Mouse (Mus musculus): Measurements from ENCODE around the gene Negr1. TPM values are rescaled to one million over a fixed set of nuclear protein-coding genes. Genes with fewer than 3 reads are reported as not detected.

Negr1 gene
- polyA plus RNA-seq, 1 experiment from 2014 or later: 5.9 TPM

GRCm38 (mm10) chr3:156848385-156848784, 286.8 kb downstream of the Negr1 start:
- Histone ChIP-seq H3K4me2 (ENCODE audit: low read length) (no peak overlapping the region), H3K27me3 (ENCODE audit: insufficient read depth, low read length) (no peaks in the 10 kb centered on the region), H3K9me3 (replicated peaks; ENCODE audit: low read length) (no peaks in the 10 kb centered on the region), H3K36me3 (ENCODE audit: insufficient read depth, low read length) (no peaks in the 10 kb centered on the region), H3K4me3 (replicated peaks; ENCODE audit: low read depth, low read length) (no peak overlapping the region), H3K4me1 (replicated peaks; ENCODE audit: insufficient read depth, low read length) (no peaks in the 10 kb centered on the region), H3K9ac (ENCODE audit: low read depth, low read length) (no peak overlapping the region), H3K27ac (no peak overlapping the region)
- DNase-seq (ENCODE audit: low spot score) (no peak), ATAC-seq (replicated peaks; ENCODE audit: low FRiP score, low read depth) (no peak)
- TF ChIP-seq CTCF (IDR thresholded peaks at IDR 0.05; ENCODE audit: low read depth): no peak
- WGBS: 73% methylated on average over 2 of the region's 2 CpGs

DNA sequence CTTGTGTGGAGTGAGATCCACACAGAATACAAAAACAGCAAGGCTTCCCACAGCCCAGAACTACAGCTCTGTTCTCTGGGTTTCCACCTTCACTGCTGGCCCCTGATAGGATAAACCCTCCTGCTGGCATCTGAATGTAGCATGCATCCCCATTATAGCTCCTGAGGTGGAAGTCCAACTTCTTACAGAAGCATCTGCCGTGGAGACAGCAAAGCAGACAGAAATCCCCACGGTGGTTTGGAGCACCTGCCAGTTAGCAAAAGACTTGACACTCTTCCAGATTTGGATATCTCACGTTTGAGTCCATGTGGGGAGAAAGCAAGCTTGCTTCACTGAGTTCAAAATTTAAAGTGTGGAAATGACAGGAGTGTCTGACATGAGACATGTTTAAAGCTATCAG, 290.3 kb downstream of the Negr1 start:
- 73% methylated on average over 3 of the region's 3 CpGs for WGBS
- no peak for TF ChIP-seq CTCF (IDR thresholded peaks at IDR 0.05; ENCODE audit: low read depth)
- ATAC-seq (replicated peaks; ENCODE audit: low FRiP score, low read depth): no peak
- H3K27me3 ChIP-seq (ENCODE audit: insufficient read depth, low read length): no peaks in the 10 kb centered on the region
- no peaks in the 10 kb centered on the region for H3K36me3 ChIP-seq (ENCODE audit: insufficient read depth, low read length)
- DNase-seq (ENCODE audit: low spot score): no peak
- no peak overlapping the region for H3K27ac ChIP-seq
- H3K4me3 ChIP-seq (replicated peaks; ENCODE audit: low read depth, low read length): no peak overlapping the region
- no peak overlapping the region for H3K4me2 ChIP-seq (ENCODE audit: low read length)
- no peaks in the 10 kb centered on the region for H3K4me1 ChIP-seq (replicated peaks; ENCODE audit: insufficient read depth, low read length)
- no peak overlapping the region for H3K9ac ChIP-seq (ENCODE audit: low read depth, low read length)
- H3K9me3 ChIP-seq (replicated peaks; ENCODE audit: low read length): no peaks in the 10 kb centered on the region

DNA sequence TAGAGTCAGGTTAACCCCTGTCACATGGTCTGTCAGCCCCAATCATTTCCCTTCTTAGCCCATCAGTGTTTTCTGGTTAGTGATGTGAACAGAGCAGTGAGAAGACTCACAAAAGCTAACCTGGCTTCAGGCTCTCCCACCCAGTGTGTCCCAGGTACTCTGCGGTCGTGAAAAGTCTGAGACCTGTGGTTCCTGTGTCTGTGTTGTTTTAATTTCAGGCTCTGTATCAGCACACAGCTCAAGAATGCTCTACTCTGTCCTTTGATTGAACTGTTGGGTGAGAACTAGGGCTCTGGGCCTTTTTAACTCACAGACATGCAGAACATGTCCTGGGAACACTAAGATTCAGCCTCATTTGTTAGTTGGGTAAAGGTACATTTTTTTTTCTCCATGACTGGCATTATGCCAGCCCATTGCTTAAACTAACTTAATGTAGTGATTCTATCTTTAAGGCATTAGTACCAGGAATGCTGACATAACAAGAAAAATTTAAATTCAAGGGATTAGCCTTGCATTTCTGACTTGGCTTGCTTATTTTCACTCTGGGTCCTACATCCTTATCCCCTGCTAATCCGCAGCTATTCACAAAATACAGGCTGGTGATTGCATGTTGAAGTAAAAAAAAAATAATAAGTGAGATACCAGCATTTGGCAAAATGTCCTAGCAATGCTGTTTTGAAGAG, 308.8 kb downstream of the Negr1 start:
- Histone ChIP-seq H3K36me3 (ENCODE audit: insufficient read depth, low read length) (no peaks in the 10 kb centered on the region), H3K27ac (no peak overlapping the region)
- TF ChIP-seq CTCF (IDR thresholded peaks at IDR 0.05; ENCODE audit: low read depth): no peak

GRCm38 (mm10) chr3:156870922-156871257, 309.3 kb downstream of the Negr1 start:
- Histone ChIP-seq H3K4me3 (replicated peaks; ENCODE audit: low read depth, low read length) (no peak overlapping the region), H3K36me3 (ENCODE audit: insufficient read depth, low read length) (no peaks in the 10 kb centered on the region), H3K4me1 (replicated peaks; ENCODE audit: insufficient read depth, low read length) (no peaks in the 10 kb centered on the region), H3K9ac (ENCODE audit: low read depth, low read length) (no peak overlapping the region), H3K9me3 (replicated peaks; ENCODE audit: low read length) (no peaks in the 10 kb centered on the region), H3K4me2 (ENCODE audit: low read length) (no peak overlapping the region), H3K27ac (no peak overlapping the region), H3K27me3 (ENCODE audit: insufficient read depth, low read length) (no peaks in the 10 kb centered on the region)
- DNase-seq (ENCODE audit: low spot score) (peak; percentile 36), ATAC-seq (replicated peaks; ENCODE audit: low FRiP score, low read depth) (no peak)
- 44% methylated on average over 2 of the region's 2 CpGs for WGBS
- TF ChIP-seq CTCF (IDR thresholded peaks at IDR 0.05; ENCODE audit: low read depth): no peak

More for the DNA sequence above, 308.8 kb downstream of the Negr1 start:
- H3K4me3 ChIP-seq (replicated peaks; ENCODE audit: low read depth, low read length): no peak overlapping the region
- no peaks in the 10 kb centered on the region for H3K9me3 ChIP-seq (replicated peaks; ENCODE audit: low read length)
- no peak for DNase-seq (ENCODE audit: low spot score)
- H3K4me1 ChIP-seq (replicated peaks; ENCODE audit: insufficient read depth, low read length): no peaks in the 10 kb centered on the region
- 59% methylated on average over 3 of the region's 3 CpGs for WGBS
- ATAC-seq (replicated peaks; ENCODE audit: low FRiP score, low read depth): 0 out of 2 replicates have a peak, but pooled peaks have one; percentile 59
- no peaks in the 10 kb centered on the region for H3K27me3 ChIP-seq (ENCODE audit: insufficient read depth, low read length)
- no peak overlapping the region for H3K4me2 ChIP-seq (ENCODE audit: low read length)
- no peak overlapping the region for H3K9ac ChIP-seq (ENCODE audit: low read depth, low read length)

- ATAC-seq (replicated peaks; ENCODE audit: low FRiP score, low read depth) (no peak), DNase-seq (ENCODE audit: low spot score) (no peak)
- Histone ChIP-seq H3K4me2 (ENCODE audit: low read length) (no peak overlapping the region), H3K9me3 (replicated peaks; ENCODE audit: low read length) (no peaks in the 10 kb centered on the region), H3K36me3 (ENCODE audit: insufficient read depth, low read length) (no peaks in the 10 kb centered on the region), H3K9ac (ENCODE audit: low read depth, low read length) (no peak overlapping the region), H3K27me3 (ENCODE audit: insufficient read depth, low read length) (no peaks in the 10 kb centered on the region), H3K4me1 (replicated peaks; ENCODE audit: insufficient read depth, low read length) (no peaks in the 10 kb centered on the region), H3K4me3 (replicated peaks; ENCODE audit: low read depth, low read length) (no peak overlapping the region), H3K27ac (no peak overlapping the region)
- TF ChIP-seq CTCF (IDR thresholded peaks at IDR 0.05; ENCODE audit: low read depth): peak; percentile 55
- WGBS: 81% methylated on average over 6 of the region's 6 CpGs
Observed at GRCm38 (mm10) chr3:156871641-156872196, 310.1 kb downstream of the Negr1 start.

DNA sequence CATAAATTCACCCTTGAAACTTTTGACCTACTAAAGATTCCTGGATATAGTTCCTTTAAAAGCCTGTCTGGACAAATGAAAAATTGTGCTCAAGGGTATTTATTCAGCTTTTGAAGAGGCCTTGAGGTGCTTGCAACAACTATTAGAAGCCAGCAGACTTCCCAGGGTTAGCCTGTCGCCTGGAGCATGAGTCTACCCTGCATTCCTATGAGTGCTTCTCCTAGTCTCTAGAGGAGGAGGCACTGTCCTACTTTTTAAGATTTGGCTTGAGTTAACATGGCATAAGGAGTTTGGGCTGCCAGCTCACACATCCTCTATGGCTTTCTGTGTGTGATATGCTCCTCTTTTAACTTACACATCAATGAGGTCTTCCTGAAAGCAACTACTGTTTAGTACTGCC, 315.0 kb downstream of the Negr1 start:
- ATAC-seq (replicated peaks; ENCODE audit: low FRiP score, low read depth) (no peak), DNase-seq (ENCODE audit: low spot score) (no peak)
- no peak overlapping the region for H3K27ac ChIP-seq
- no peaks in the 10 kb centered on the region for H3K27me3 ChIP-seq (ENCODE audit: insufficient read depth, low read length)
- H3K4me3 ChIP-seq (replicated peaks; ENCODE audit: low read depth, low read length): no peak overlapping the region
- 65% methylated on average over 1 of the region's 1 CpGs for WGBS
- H3K9ac ChIP-seq (ENCODE audit: low read depth, low read length): no peak overlapping the region
- no peak for TF ChIP-seq CTCF (IDR thresholded peaks at IDR 0.05; ENCODE audit: low read depth)
- H3K4me2 ChIP-seq (ENCODE audit: low read length): no peak overlapping the region
- H3K4me1 ChIP-seq (replicated peaks; ENCODE audit: insufficient read depth, low read length): no peaks in the 10 kb centered on the region
- no peaks in the 10 kb centered on the region for H3K36me3 ChIP-seq (ENCODE audit: insufficient read depth, low read length)
- no peaks in the 10 kb centered on the region for H3K9me3 ChIP-seq (replicated peaks; ENCODE audit: low read length)
